Mouse (Mus musculus) CD4-positive, CD25-positive, alpha-beta regulatory T cell, adult 2 months (primary cell): ENCODE results near the gene Gm20747.
"Not testable (repeated sequence)": the region's sequence is repeated elsewhere in the genome, so short reads cannot be mapped to it uniquely, and the experiment has no call there.

Source experiments
- DNase-seq: peaks from one replicate; pipeline ENCODE4 v3.0.0-alpha.2; 2012; ENCODE audit warnings: low read depth, low spot score

The Gm20747 gene

GRCm38 (mm10) chrY:53418191-53418590 lies at the start of gene Gm20747:
Gene Gm20747, minus strand, starts transcription at chrY:53418291.
- DNase-seq: not testable (repeated sequence)
